Mouse (Mus musculus) layer of hippocampus, postnatal 36 days (tissue): Measurements from ENCODE around the gene Idua. TPM values are rescaled to one million over a fixed set of nuclear protein-coding genes. Genes with fewer than 3 reads are reported as not detected.

ENCODE experiments used
- DNase-seq, 2 experiments: peaks; one replicate each; pipeline ENCODE4 v3.0.0; 2022
- total RNA-seq, 2 experiments: library from RNA; stranded (reverse); gene quantifications; 2 replicates each; pipeline ENCODE4 v1.2.3; 2021

The Idua gene
- total RNA-seq, 2 experiments from 2014 or later, result 13.9 to 16.0 TPM

- no peak for DNase-seq
These were observed 31.0 kb downstream of the Idua start for GRCm38 (mm10) chr5:108691152-108691551.

GRCm38 (mm10) chr5:108692271-108692670 lies 32.1 kb downstream of the Idua start, which contains the start of gene Fgfrl1:
TSS of gene Fgfrl1 (plus strand) at chr5:108692382.
- DNase-seq, result no peak

GRCm38 (mm10) chr5:108693872-108694288 lies 33.7 kb downstream of the Idua start:
- peak; percentile 70 for DNase-seq

- peak in 1 of 2 experiments; percentile 52 for DNase-seq
These were observed 34.5 kb downstream of the Idua start for GRCm38 (mm10) chr5:108694352-108695261.

GRCm38 (mm10) chr5:108695861-108696260 lies 35.7 kb downstream of the Idua start:
- no peak for DNase-seq

- DNase-seq, result no peak
These were observed 36.4 kb downstream of the Idua start for GRCm38 (mm10) chr5:108696542-108696941.

GRCm38 (mm10) chr5:108697341-108697753 lies 37.2 kb downstream of the Idua start:
- peak; percentile 73 to 76 for DNase-seq

- no peak for DNase-seq
These were observed 40.2 kb downstream of the Idua start for GRCm38 (mm10) chr5:108700346-108700745.

- DNase-seq, result no peak
These were observed 41.4 kb downstream of the Idua start for GRCm38 (mm10) chr5:108701341-108702021.

- no peak for DNase-seq
These were observed 43.9 kb downstream of the Idua start for GRCm38 (mm10) chr5:108703754-108704626.

GRCm38 (mm10) chr5:108707758-108708157 lies 47.6 kb downstream of the Idua start:
- no peak for DNase-seq

- no peak for DNase-seq
These were observed 48.3 kb downstream of the Idua start for GRCm38 (mm10) chr5:108708419-108708818.

- DNase-seq, result no peak
These were observed 49.0 kb downstream of the Idua start for GRCm38 (mm10) chr5:108708981-108709731.

GRCm38 (mm10) chr5:108711968-108712367 lies 51.8 kb downstream of the Idua start:
- no peak for DNase-seq

- no peak for DNase-seq
These were observed 53.0 kb downstream of the Idua start for GRCm38 (mm10) chr5:108713096-108713495.

GRCm38 (mm10) chr5:108713691-108714090 lies 53.6 kb downstream of the Idua start:
- no peak for DNase-seq

- DNase-seq, result peak; percentile 51 to 61
These were observed 54.0 kb downstream of the Idua start for GRCm38 (mm10) chr5:108714149-108714548.

GRCm38 (mm10) chr5:108715974-108716373 lies 55.8 kb downstream of the Idua start:
- no peak for DNase-seq

- no peak for DNase-seq
These were observed 57.9 kb downstream of the Idua start for GRCm38 (mm10) chr5:108718051-108718450.

GRCm38 (mm10) chr5:108719761-108720160 lies 59.6 kb downstream of the Idua start:
- no peak for DNase-seq

GRCm38 (mm10) chr5:108724006-108724405 lies 63.9 kb downstream of the Idua start:
- no peak for DNase-seq
